Mouse (Mus musculus) neural tube, embryonic 12.5 days (tissue): ENCODE data around the gene Mb. TPM values are rescaled to one million over a fixed set of nuclear protein-coding genes. Genes with fewer than 3 reads are reported as not detected.

Experiments used
- ATAC-seq: fragments of 200-750 bp; cut with Nextera tagmentation; 2 replicates; pipeline ENCODE4 v1.8.0; 2017; ENCODE audit warnings: low read depth, mild to moderate bottlenecking, moderate TSS enrichment, moderate library complexity; ENCODE audit not compliant: low FRiP score
- H3K27ac ChIP-seq: fragments of 300-500 bp; sonication (generic); 2 replicates; pipeline ENCODE4 v1.5.1; 2016
- H3K27me3 ChIP-seq: fragments of 300-500 bp; sonication (generic); replicated peaks from 2 replicates; pipeline ENCODE4 v1.6.1; 2016; ENCODE audit warnings: mild to moderate bottlenecking
- H3K36me3 ChIP-seq: fragments of 300-500 bp; sonication (generic); 2 replicates; pipeline ENCODE4 v1.6.1; 2016; ENCODE audit warnings: mild to moderate bottlenecking
- H3K4me1 ChIP-seq: fragments of 300-500 bp; sonication (generic); 2 replicates; pipeline ENCODE4 v1.6.1; 2016
- H3K4me2 ChIP-seq: fragments of 300-500 bp; sonication (generic); replicated peaks from 2 replicates; pipeline ENCODE4 v1.6.1; 2016; ENCODE audit warnings: mild to moderate bottlenecking
- H3K4me3 ChIP-seq: fragments of 300-500 bp; sonication (generic); 2 replicates; pipeline ENCODE4 v1.5.1; 2016
- H3K9ac ChIP-seq: fragments of 300-500 bp; sonication (generic); 2 replicates; pipeline ENCODE4 v1.6.1; 2016; ENCODE audit warnings: mild to moderate bottlenecking
- H3K9me3 ChIP-seq: fragments of 300-500 bp; sonication (generic); 2 replicates; pipeline ENCODE4 v1.6.1; 2016; ENCODE audit warnings: mild to moderate bottlenecking
- WGBS: fragments of 180-500 bp; shearing (Covaris S2); methylation state at CpG from one replicate; pipeline ENCODE4 v1.1.7; 2016; 5-methylcytosine and 5-hydroxymethylcytosine counted together
- polyA plus RNA-seq: library from polyadenylated mRNA; unstranded; fragments of >200 nt; fragmentation: Nextera tagmentation; extraction: Ambion mirVana; gene quantifications from 2 replicates; pipeline ENCODE4 v1.2.1, GENCODE M21; 2016

Mb gene
- polyA plus RNA-seq, 1 experiment from 2014 or later, result 1.6 TPM

DNA sequence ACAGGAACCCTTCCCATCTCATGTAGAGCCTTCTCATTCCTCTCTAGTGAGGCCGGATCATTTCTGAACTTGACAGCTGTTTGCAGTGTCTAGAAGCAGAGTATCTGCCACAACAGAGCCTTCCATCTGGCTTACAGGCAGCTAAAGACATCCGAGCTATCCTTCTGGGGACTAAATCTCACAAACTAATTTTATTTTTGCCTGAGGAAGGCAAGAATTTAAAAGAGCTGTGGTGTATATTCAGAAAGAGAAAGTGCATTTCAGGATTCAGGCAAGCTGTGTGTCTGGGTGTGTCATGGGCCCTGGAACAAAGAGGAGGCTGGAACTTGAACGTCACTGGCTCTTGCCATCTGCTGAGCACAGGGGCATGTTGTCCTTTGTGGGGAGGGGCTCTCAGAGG is 56.1 kb downstream of the Mb start:
- no peak overlapping the region for H3K9ac ChIP-seq
- H3K27me3 ChIP-seq, result no peaks in the 10 kb centered on the region
- no peak overlapping the region for H3K27ac ChIP-seq
- ATAC-seq, result no peak
- 78% methylated on average over 3 of the region's 3 CpGs for WGBS
- H3K36me3 ChIP-seq, result no peaks in the 10 kb centered on the region
- H3K4me2 ChIP-seq, result no peak overlapping the region
- no peaks in the 10 kb centered on the region for H3K9me3 ChIP-seq
- no peak overlapping the region for H3K4me3 ChIP-seq
- no peaks in the 10 kb centered on the region for H3K4me1 ChIP-seq

DNA sequence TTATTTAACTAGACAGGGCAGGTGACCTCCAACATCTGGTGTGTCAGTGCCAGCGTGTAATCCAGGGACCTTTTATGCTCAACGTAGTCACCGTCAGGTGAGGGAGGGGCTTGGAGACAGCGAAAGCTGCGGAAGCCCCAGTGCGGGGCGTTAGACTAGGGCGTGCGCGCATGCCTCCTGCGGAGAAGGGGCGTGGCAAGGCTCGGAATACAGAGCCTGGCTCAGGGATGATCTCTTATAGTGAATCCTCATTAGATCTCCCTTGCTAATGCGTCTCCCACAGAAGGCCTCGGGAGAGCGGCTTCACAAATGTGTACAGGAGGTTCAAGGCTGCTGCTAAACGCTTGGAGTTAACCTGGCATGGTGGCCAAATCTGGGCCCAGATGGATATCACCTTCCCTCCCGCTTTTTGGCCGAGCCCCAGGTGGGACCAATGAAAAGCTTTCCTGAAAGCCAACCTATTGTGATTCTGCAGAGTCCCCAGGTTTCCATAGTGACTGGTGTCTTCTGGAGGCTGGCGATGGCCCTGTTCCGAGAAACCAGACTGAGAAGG is 62.9 kb downstream of the Mb start:
- Histone ChIP-seq H3K4me1 (peaks cover 12% of the 10 kb centered on the region; the same call in 1 of the 2 replicates), H3K4me2 (peak overlapping the region; percentile 65), H3K9me3 (no peaks in the 10 kb centered on the region), H3K27me3 (no peaks in the 10 kb centered on the region), H3K36me3 (no peaks in the 10 kb centered on the region), H3K4me3 (peak overlapping the region; percentile 35), H3K27ac (no peak overlapping the region), H3K9ac (peak overlapping the region; percentile 47)
- peak; percentile 91 for ATAC-seq
- WGBS, result 4% methylated on average over 21 of the region's 21 CpGs

DNA sequence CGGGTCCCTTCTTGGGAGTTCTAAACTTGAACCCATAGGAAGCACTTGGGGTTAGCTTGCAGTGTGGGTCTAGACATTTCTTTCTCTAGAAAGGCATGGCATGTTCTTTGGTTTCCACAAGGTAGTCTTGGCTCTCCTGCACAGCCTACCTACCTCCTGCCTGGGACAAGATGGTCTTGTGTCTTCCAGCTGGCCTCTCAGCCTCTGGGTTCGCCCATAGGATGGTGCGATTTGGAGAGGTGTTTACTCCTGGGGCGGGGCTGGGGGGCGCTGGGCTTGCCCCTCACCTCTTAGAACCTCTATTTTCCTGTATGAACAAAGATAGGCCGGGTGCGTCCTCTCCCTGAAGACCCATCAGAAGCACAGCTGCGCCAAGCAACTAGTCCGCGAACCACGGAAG is 63.3 kb downstream of the Mb start:
- H3K36me3 ChIP-seq, result no peaks in the 10 kb centered on the region
- no peak overlapping the region for H3K27ac ChIP-seq
- no peaks in the 10 kb centered on the region for H3K9me3 ChIP-seq
- ATAC-seq, result peak; percentile 17; the same call in 1 of the 2 replicates
- peak overlapping the region; percentile 35 for H3K4me3 ChIP-seq
- WGBS, result 14% methylated on average over 11 of the region's 11 CpGs
- H3K4me1 ChIP-seq, result peaks cover 12% of the 10 kb centered on the region; the same call in 1 of the 2 replicates
- no peaks in the 10 kb centered on the region for H3K27me3 ChIP-seq
- peak overlapping the region; percentile 65 for H3K4me2 ChIP-seq
- peak overlapping the region; percentile 47 for H3K9ac ChIP-seq

DNA sequence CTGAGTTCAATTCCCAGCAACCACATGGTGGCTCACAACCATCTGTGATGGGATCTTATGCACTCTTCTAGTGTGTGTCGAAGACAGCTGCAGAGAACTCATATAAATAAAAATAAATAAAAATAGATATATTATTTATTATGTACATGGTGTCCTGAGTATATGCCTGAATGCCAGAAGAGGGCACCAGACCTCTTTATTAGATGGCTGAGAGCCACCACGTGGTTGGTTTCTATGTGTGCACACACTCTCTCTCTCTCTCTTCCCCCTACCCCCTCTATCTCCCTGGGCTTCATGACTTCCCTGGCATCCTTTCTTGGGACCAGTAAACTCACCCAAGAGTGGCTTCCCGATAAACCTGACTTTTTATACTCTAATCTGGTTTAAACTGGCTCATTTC is 67.7 kb downstream of the Mb start:
- H3K9me3 ChIP-seq, result no peaks in the 10 kb centered on the region
- no peak for ATAC-seq
- H3K9ac ChIP-seq, result no peak overlapping the region
- no peaks in the 10 kb centered on the region for H3K36me3 ChIP-seq
- 56% methylated on average over 3 of the region's 3 CpGs for WGBS
- H3K27ac ChIP-seq, result no peak overlapping the region
- H3K4me2 ChIP-seq, result no peak overlapping the region
- H3K27me3 ChIP-seq, result no peaks in the 10 kb centered on the region
- H3K4me1 ChIP-seq, result peaks cover 7% of the 10 kb centered on the region; the same call in 1 of the 2 replicates
- H3K4me3 ChIP-seq, result no peak overlapping the region

DNA sequence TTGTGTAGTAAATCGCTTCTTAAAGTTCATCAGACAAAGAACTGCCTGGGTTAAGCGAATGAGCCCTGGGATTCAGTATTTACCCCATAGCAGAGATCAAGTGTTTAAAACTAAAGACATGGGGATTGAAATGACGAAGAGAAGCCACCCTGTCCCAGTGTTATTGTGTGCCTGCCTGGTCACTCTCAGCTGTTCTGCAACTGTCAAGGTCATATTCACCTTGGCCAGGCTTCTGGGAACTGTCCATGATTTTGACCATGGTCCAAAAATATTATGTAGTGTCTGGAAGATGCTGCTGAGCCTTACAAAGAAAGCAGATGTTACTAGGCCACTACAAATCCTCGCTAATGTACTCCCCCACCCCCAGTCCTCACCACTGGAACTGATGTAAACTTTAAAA is 70.7 kb downstream of the Mb start:
- no peak for ATAC-seq
- 83% methylated on average over 4 of the region's 4 CpGs for WGBS
- no peaks in the 10 kb centered on the region for H3K9me3 ChIP-seq

DNA sequence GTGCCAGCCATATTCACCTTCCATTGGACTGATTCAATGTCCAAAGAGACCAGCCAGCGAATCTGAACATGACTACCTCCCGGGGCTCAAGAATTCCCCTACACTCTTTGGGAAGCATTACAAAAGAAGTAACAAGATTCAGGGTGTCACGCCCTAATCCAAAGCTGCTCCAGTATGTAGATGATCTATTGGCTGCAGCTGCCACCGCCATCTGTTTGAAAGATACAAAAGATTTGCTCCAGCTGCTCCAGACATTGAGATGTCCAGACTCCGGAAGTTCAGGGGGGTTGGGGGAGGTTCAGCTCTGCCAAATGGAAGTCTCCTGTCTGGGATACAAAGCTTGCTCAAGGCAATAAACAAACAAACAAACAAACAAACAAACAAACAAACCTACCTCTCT is 73.9 kb downstream of the Mb start:
- no peak for ATAC-seq
- Histone ChIP-seq H3K4me3 (no peak overlapping the region), H3K27ac (no peak overlapping the region), H3K4me2 (no peak overlapping the region), H3K36me3 (no peaks in the 10 kb centered on the region), H3K27me3 (no peaks in the 10 kb centered on the region), H3K4me1 (peaks cover 9% of the 10 kb centered on the region), H3K9ac (no peak overlapping the region), H3K9me3 (no peaks in the 10 kb centered on the region)
- 33% methylated on average over 5 of the region's 5 CpGs for WGBS

More for the DNA sequence above, 70.7 kb downstream of the Mb start:
- H3K4me3 ChIP-seq, result no peak overlapping the region
- H3K4me1 ChIP-seq, result peaks cover 9% of the 10 kb centered on the region
- no peak overlapping the region for H3K27ac ChIP-seq
- no peaks in the 10 kb centered on the region for H3K27me3 ChIP-seq
- H3K4me2 ChIP-seq, result no peak overlapping the region
- no peak overlapping the region for H3K9ac ChIP-seq
- H3K36me3 ChIP-seq, result no peaks in the 10 kb centered on the region

DNA sequence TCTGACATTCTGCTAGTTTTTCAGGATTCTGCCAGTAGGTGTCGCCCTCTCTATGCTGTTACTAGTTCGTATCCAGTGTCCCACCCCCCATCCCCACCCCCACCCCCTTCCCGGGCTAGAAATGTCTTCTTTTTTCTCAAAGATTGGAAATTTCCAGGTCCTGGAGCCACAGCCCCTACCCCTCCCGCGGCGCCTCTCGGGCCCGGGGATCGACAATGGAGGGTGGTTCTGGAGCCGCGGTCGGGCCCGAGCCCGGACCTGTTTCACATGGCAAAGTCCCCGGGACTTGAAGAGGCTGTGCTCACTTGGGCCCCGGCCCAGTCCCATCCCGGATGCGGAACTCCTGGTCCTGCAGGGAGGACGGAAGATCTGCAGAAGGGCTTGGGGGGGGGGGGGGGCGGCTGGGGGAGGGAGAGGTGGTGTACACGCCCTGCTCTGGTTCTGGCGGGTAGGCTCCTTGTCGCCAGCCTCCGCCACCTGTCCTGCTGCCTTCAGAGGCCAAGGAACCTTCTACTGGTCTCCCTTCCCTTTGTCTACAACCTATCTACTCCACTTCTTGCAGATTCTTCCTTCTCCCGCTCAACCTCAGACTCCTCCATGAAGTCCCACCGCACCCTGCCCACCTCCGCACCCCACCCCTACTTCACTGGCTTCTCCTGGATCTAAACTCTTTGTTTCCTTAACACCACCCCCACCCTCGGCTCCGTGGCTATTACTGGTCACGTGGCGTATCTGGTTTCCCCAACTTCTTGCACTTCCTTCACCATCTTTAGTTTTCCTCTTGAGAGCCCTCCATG is 76.4 kb downstream of the Mb start:
- Histone ChIP-seq H3K4me1 (peaks cover 9% of the 10 kb centered on the region), H3K36me3 (no peaks in the 10 kb centered on the region), H3K9ac (peak overlapping the region; percentile 68), H3K9me3 (no peaks in the 10 kb centered on the region), H3K4me2 (peak overlapping the region; percentile 76), H3K27ac (no peak overlapping the region), H3K4me3 (peak overlapping the region; percentile 51), H3K27me3 (no peaks in the 10 kb centered on the region)
- WGBS, result 8% methylated on average over 31 of the region's 31 CpGs
- peak; percentile 68 for ATAC-seq

DNA sequence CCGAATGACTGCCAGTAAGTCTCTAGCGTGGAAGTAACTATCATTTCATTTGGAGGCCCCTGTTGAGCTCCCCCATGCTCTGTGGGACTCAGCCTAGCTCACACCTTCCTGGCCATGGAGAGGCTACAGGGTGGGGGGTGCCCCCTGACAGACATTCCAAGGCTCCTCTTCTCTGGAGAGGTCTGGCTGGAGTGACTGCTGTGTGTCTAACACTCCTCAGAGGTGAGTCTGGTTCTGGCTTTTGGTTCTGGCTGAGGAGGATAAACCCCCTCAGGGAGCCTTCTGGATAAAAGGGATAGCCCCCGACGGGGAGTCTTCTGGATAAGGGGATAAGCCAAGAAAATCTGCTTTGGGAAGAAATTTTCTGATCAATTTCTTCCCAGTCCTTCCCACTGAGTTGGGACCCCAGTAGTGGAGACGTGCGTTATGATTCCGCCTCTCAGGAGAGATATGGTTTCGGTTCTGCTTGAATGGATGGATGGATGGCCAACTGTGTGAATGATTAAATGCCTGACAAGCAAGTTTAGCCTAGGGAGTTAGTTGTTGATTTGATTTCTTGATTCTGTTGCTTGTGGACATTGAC is 77.1 kb downstream of the Mb start:
- H3K27me3 ChIP-seq, result no peaks in the 10 kb centered on the region
- H3K4me1 ChIP-seq, result peaks cover 9% of the 10 kb centered on the region
- WGBS, result 31% methylated on average over 8 of the region's 8 CpGs
- H3K4me2 ChIP-seq, result peak overlapping the region; percentile 76
- H3K36me3 ChIP-seq, result no peaks in the 10 kb centered on the region
- H3K4me3 ChIP-seq, result peak overlapping the region; percentile 51
- no peak for ATAC-seq
- no peaks in the 10 kb centered on the region for H3K9me3 ChIP-seq
- H3K27ac ChIP-seq, result no peak overlapping the region
- H3K9ac ChIP-seq, result no peak overlapping the region

DNA sequence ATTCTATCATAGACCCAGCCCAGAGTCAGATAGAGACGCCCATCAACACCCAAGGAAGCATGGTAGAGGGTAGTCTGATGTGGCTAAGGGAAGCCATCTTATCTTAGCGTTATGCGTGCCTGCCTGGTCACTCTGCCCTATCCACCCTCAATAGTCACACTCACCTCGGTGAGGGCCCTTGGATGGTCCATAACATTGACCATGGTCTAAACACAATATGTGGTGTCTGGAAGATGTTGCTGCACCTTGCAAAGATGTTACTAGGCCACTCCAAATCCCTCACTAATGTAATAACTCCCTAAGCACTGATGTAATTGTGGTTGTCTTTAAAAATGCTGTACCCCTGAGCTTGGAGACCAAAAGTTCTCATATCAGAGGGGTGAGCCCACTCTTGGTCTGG is 77.8 kb downstream of the Mb start:
- WGBS, result 85% methylated on average over 4 of the region's 4 CpGs
- Histone ChIP-seq H3K4me2 (no peak overlapping the region), H3K27me3 (no peaks in the 10 kb centered on the region), H3K36me3 (no peaks in the 10 kb centered on the region), H3K27ac (no peak overlapping the region), H3K4me3 (no peak overlapping the region), H3K9ac (no peak overlapping the region), H3K9me3 (no peaks in the 10 kb centered on the region), H3K4me1 (peaks cover 9% of the 10 kb centered on the region)
- no peak for ATAC-seq

Other genes with a start within 250 kb of the Mb start
- 37.2 and 40.7 TPM in 2 replicates for gene Zfp251, start 179.2 kb downstream of the Mb start, polyA plus RNA-seq
- 12.7 and 13.4 TPM in 2 replicates for gene Zfp7, start 171.4 kb downstream of the Mb start, polyA plus RNA-seq
- gene Gm49527, start 171.3 kb downstream of the Mb start, polyA plus RNA-seq, result 0.75 TPM in 1 of 2 replicates, not detected in the other
- gene Zfp647, start 125.2 kb downstream of the Mb start, polyA plus RNA-seq, result 27.2 and 28.4 TPM in 2 replicates
- gene 1110038F14Rik, start 102.2 kb downstream of the Mb start, polyA plus RNA-seq, result 71.0 and 72.5 TPM in 2 replicates
- not detected in 2 replicates for gene Apol6, start 5.9 kb downstream of the Mb start, polyA plus RNA-seq